Mouse (Mus musculus): ENCODE results near the gene Chd1l. TPM values are rescaled to one million over a fixed set of nuclear protein-coding genes. Genes with fewer than 3 reads are reported as not detected.

Chd1l gene
- polyA plus RNA-seq (2015; fragmentation: Nextera tagmentation; extraction: Ambion mirVana) = 16.2 and 18.0 TPM in 2 replicates

- DNase-seq = peak; percentile 88
- Histone ChIP-seq H3K4me3 (replicated peaks) (peak within 1 kb of the TSS; percentile 73), H3K9me3 (replicated peaks) (no peaks in the 10 kb centered on the region), H3K9ac (peak within 1 kb of the TSS; percentile 80), H3K4me2 (peak within 1 kb of the TSS; percentile 94), H3K36me3 (no peaks in the 10 kb centered on the region), H3K27ac (peak within 1 kb of the TSS; percentile 80), H3K4me1 (replicated peaks) (peaks cover 27% of the 10 kb centered on the region), H3K27me3 (0 out of 2 replicates have a peak, but pooled peaks cover 2% of the 10 kb centered on the region)
- WGBS (ENCODE audit: insufficient replicate concordance) = under 1% methylated on average over 53 of the region's 56 CpGs
- ATAC-seq (ENCODE audit: low read depth) = peak; percentile 93
Measured at GRCm38 (mm10) chr3:97609845-97610410, at the start of gene Chd1l. Gene Chd1l (minus strand): TSS chr3:97610203.

DNA sequence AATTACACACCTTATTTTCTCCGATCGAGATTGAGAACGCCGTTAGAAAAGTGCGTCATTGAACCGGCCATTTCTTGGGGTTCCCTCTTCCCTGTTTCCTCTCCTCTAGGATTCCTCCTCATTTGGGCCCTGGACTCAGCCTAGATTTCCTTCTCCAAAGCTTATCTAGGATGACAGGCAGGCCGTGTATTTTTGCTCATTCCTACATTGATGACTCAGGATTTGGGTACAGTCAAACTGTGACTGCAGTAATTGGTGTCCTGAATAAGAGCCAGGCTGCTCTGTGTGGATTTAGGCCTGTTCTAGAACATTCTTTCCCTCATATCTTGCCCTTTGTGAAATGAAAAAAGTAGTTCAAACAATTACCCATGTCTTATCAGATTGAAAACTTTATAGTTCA lies 49.7 kb upstream of the Chd1l start:
- no peak for ATAC-seq (ENCODE audit: low read depth)
- 83% methylated on average over 7 of the region's 7 CpGs for WGBS (ENCODE audit: insufficient replicate concordance)
- Histone ChIP-seq H3K4me2 (peak overlapping the region; percentile 96; the same call in 1 of the 2 replicates), H3K4me3 (replicated peaks) (peak overlapping the region; percentile 86; the same call in 1 of the 2 replicates), H3K4me1 (replicated peaks) (peaks cover 23% of the 10 kb centered on the region), H3K9me3 (replicated peaks) (no peaks in the 10 kb centered on the region), H3K9ac (no peak overlapping the region; the same call in 1 of the 2 replicates), H3K36me3 (0 out of 2 replicates have a peak, but pooled peaks cover 14% of the 10 kb centered on the region), H3K27ac (no peak overlapping the region; the same call in 1 of the 2 replicates), H3K27me3 (no peaks in the 10 kb centered on the region)
- no peak for DNase-seq

- DNase-seq (no peak), ATAC-seq (ENCODE audit: low read depth) (peak; percentile 76)
Measured at GRCm38 (mm10) chr3:97658426-97659193, 48.6 kb upstream of the Chd1l start.

DNA sequence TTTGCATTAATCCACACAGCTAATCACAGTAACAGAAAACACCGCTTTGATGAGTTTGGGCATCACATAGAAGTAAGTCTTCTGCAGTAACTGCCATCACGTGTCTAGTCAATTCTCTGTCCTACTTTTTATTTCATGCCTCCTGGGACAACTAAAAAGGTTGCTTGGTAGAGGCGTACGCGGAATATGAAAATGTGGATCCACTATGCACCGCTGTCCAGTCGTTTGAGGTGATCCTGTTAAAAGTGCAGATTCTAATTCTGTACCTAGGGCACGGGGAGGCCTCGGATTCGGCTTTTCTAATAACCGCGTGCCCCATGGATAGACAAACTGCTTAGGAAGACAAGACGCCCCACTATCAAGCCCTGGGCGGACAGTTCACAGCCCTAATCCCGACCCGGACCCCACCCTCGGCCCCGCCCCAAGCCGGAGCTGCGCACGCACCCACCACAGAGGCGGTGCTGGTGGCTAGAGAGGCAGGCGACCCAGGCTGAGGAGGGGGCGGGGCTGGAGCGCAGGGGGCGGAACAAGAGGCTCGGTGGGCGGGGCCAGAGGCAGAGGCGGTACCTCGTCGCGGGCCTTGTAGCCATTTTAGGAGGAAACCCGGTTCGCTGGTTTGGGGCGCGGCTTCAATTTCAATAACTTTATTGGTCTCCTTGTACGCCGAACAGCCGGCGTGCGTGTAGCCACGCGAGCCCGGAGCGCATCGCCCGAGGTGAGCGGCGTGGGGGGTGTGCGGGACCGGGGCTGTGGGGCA lies 47.8 kb upstream of the Chd1l start, which contains the start of gene Prkab2:
Prkab2 (plus strand) TSS at position 539 of the 757 bp plus-strand sequence.
- H3K27me3 ChIP-seq = no peaks in the 10 kb centered on the region
- H3K27ac ChIP-seq = peak within 1 kb of the TSS; percentile 64
- peak within 1 kb of the TSS; percentile 80 for H3K9ac ChIP-seq
- DNase-seq (peak; percentile 97), ATAC-seq (ENCODE audit: low read depth) (peak; percentile 98)
- no peaks in the 10 kb centered on the region for H3K9me3 ChIP-seq (replicated peaks)
- H3K4me2 ChIP-seq = peak within 1 kb of the TSS; percentile 96
- WGBS (ENCODE audit: insufficient replicate concordance) = 3% methylated on average over 40 of the region's 51 CpGs
- H3K36me3 ChIP-seq = 0 out of 2 replicates have a peak, but pooled peaks cover 1% of the 10 kb centered on the region
- peaks cover 23% of the 10 kb centered on the region for H3K4me1 ChIP-seq (replicated peaks)
- peak within 1 kb of the TSS; percentile 86 for H3K4me3 ChIP-seq (replicated peaks)

More at GRCm38 (mm10) chr3:97658426-97659193, 48.6 kb upstream of the Chd1l start:
- peak overlapping the region; percentile 86 for H3K4me3 ChIP-seq (replicated peaks)
- peak overlapping the region; percentile 58 for H3K27ac ChIP-seq
- peak overlapping the region; percentile 96 for H3K4me2 ChIP-seq
- peaks cover 23% of the 10 kb centered on the region for H3K4me1 ChIP-seq (replicated peaks)
- 0 out of 2 replicates have a peak, but pooled peaks cover 8% of the 10 kb centered on the region for H3K36me3 ChIP-seq
- H3K27me3 ChIP-seq = no peaks in the 10 kb centered on the region
- no peaks in the 10 kb centered on the region for H3K9me3 ChIP-seq (replicated peaks)
- H3K9ac ChIP-seq = peak overlapping the region; percentile 80
- 1% methylated on average over 49 of the region's 50 CpGs for WGBS (ENCODE audit: insufficient replicate concordance)

DNA sequence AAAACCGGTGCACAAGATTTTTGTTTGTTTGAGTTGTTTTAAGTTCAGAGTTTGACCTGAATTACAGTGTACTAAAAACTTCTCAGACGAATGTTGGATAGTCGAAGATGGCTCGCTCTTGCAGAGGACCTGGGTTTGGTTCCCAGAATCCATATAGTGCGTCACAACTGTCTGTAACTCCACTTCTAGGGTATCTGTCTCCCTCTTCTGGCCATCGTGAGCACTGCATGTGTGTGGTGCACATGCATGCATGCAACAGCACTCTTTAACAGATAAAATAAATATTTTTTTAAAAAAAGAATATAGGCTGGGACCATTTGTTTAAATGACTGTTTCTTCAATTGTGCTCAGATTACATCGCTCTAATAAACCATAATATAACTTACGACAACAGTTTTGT lies 44.9 kb upstream of the Chd1l start:
- Histone ChIP-seq H3K9ac (no peak overlapping the region), H3K36me3 (no peaks in the 10 kb centered on the region), H3K27me3 (no peaks in the 10 kb centered on the region), H3K4me1 (replicated peaks) (peaks cover 22% of the 10 kb centered on the region), H3K9me3 (replicated peaks) (no peaks in the 10 kb centered on the region), H3K4me3 (replicated peaks) (no peak overlapping the region), H3K27ac (no peak overlapping the region), H3K4me2 (no peak overlapping the region)
- ATAC-seq (ENCODE audit: low read depth) (no peak), DNase-seq (peak; percentile 19)
- WGBS (ENCODE audit: insufficient replicate concordance) = 75% methylated on average over 8 of the region's 8 CpGs

- H3K27me3 ChIP-seq = no peaks in the 10 kb centered on the region
- DNase-seq (no peak), ATAC-seq (ENCODE audit: low read depth) (no peak)
- WGBS (ENCODE audit: insufficient replicate concordance) = 72% methylated on average over 5 of the region's 5 CpGs
- H3K27ac ChIP-seq = no peak overlapping the region
- no peaks in the 10 kb centered on the region for H3K9me3 ChIP-seq (replicated peaks)
- no peak overlapping the region for H3K4me3 ChIP-seq (replicated peaks)
- peaks cover 11% of the 10 kb centered on the region for H3K4me1 ChIP-seq (replicated peaks)
- no peak overlapping the region for H3K9ac ChIP-seq
- no peak overlapping the region for H3K4me2 ChIP-seq
- no peaks in the 10 kb centered on the region for H3K36me3 ChIP-seq
Measured at GRCm38 (mm10) chr3:97653781-97654180, 43.8 kb upstream of the Chd1l start.

DNA sequence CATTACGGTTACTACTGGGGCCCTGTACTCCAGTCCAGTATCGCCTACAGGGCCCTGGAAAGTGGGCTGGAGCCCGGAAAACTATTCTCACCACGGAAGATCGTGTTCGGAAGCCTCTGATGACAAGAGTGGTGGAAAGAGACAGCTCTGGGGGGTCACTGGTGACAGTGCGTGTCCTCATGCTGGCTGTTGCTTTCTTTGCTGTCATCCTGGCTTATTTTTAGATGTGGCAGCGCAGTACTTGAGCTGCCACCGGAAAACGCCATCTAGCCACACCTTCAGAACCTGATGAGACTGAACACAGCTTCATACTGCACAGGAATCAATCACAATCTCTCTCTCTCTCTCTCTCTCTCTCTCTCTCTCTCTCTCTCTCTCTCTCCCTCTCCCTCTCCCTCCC lies 41.6 kb upstream of the Chd1l start:
- WGBS (ENCODE audit: insufficient replicate concordance) = 65% methylated on average over 10 of the region's 10 CpGs
- no peaks in the 10 kb centered on the region for H3K9me3 ChIP-seq (replicated peaks)
- no peak overlapping the region for H3K4me2 ChIP-seq
- no peaks in the 10 kb centered on the region for H3K27me3 ChIP-seq
- no peaks in the 10 kb centered on the region for H3K36me3 ChIP-seq
- no peak for ATAC-seq (ENCODE audit: low read depth)
- H3K27ac ChIP-seq = no peak overlapping the region
- DNase-seq = no peak
- no peak overlapping the region for H3K4me3 ChIP-seq (replicated peaks)
- H3K4me1 ChIP-seq (replicated peaks) = no peaks in the 10 kb centered on the region
- H3K9ac ChIP-seq = no peak overlapping the region

GRCm38 (mm10) chr3:97649469-97649868 lies 39.5 kb upstream of the Chd1l start:
- Histone ChIP-seq H3K9ac (no peak overlapping the region), H3K36me3 (no peaks in the 10 kb centered on the region), H3K4me2 (no peak overlapping the region), H3K4me1 (replicated peaks) (no peaks in the 10 kb centered on the region), H3K27ac (no peak overlapping the region), H3K4me3 (replicated peaks) (no peak overlapping the region), H3K27me3 (no peaks in the 10 kb centered on the region), H3K9me3 (replicated peaks) (no peaks in the 10 kb centered on the region)
- 60% methylated on average over 6 of the region's 6 CpGs for WGBS (ENCODE audit: insufficient replicate concordance)
- no peak for ATAC-seq (ENCODE audit: low read depth)
- DNase-seq = no peak

DNA sequence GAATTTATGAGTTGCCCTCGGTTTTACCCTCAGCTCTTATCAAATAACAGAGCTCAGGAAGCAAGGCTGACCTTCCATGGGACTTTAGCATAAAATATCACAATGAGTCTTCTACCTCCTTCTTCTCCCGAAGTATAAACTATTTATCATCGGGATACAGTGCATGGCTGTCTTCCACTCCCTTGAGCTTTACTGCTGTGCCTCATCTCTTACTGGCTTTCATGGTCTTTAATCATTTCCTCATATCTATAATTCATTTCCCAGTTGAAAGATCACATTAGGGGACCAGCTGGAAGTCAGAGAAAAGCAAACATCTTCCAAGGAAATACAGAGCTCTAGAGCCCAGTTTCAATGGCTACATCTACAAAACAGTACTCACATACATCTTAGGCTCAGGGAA lies 39.0 kb upstream of the Chd1l start:
- WGBS (ENCODE audit: insufficient replicate concordance) = 60% methylated on average over 3 of the region's 3 CpGs

DNA sequence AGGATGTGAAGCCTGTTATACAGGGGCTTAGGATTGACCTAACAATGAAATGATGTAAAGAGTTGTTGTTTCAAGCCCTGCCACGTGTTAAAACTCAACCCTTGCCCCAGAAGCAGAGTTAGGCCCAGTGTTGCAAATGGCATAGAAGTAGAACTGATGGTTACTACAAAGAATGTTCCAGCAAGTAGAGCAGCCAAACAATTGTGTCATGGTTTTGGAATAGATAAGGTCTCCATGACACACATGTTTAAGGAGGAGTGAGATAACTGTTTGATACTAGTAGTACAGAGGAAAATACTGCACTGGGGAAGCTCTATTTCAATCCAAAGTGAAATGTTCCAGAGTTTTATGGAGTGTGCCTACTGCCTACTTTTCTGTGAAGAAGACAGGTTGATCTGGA lies 38.5 kb upstream of the Chd1l start:
- Histone ChIP-seq H3K4me2 (no peak overlapping the region), H3K27me3 (no peaks in the 10 kb centered on the region), H3K4me3 (replicated peaks) (no peak overlapping the region), H3K27ac (no peak overlapping the region), H3K4me1 (replicated peaks) (no peaks in the 10 kb centered on the region), H3K9ac (no peak overlapping the region), H3K9me3 (replicated peaks) (no peaks in the 10 kb centered on the region), H3K36me3 (no peaks in the 10 kb centered on the region)
- no peak for ATAC-seq (ENCODE audit: low read depth)
- WGBS (ENCODE audit: insufficient replicate concordance) = 32% methylated on average over 1 of the region's 1 CpGs
- DNase-seq = no peak

More for the DNA sequence above, 39.0 kb upstream of the Chd1l start:
- Histone ChIP-seq H3K4me1 (replicated peaks) (no peaks in the 10 kb centered on the region), H3K9me3 (replicated peaks) (no peaks in the 10 kb centered on the region), H3K27me3 (no peaks in the 10 kb centered on the region), H3K9ac (no peak overlapping the region), H3K27ac (no peak overlapping the region), H3K4me2 (no peak overlapping the region), H3K36me3 (no peaks in the 10 kb centered on the region), H3K4me3 (replicated peaks) (no peak overlapping the region)
- no peak for ATAC-seq (ENCODE audit: low read depth)
- DNase-seq = no peak

DNA sequence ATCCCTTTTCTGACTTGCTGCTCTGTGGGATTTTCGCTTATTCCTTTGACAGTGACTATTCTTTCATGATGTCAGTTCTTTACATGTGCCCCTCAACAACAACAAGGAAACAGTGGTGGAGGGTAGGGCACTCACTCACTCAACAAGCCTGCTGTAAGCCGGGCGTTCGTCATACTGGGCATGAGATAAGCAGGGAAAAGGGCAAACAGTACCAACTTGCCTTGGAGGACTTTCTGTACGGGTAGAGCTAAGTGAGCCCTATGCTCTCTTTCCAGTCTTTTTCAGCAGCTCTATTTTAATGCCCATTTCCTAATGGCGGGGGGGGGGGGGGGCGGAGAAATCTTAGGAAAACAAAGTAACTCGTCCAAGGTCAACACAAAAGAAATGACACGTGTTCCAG lies 32.0 kb upstream of the Chd1l start:
- 69% methylated on average over 9 of the region's 9 CpGs for WGBS (ENCODE audit: insufficient replicate concordance)
- no peak overlapping the region for H3K4me2 ChIP-seq
- no peak for ATAC-seq (ENCODE audit: low read depth)
- no peak overlapping the region for H3K9ac ChIP-seq
- no peaks in the 10 kb centered on the region for H3K9me3 ChIP-seq (replicated peaks)
- H3K4me3 ChIP-seq (replicated peaks) = no peak overlapping the region
- no peaks in the 10 kb centered on the region for H3K36me3 ChIP-seq
- no peaks in the 10 kb centered on the region for H3K4me1 ChIP-seq (replicated peaks)
- no peak for DNase-seq
- no peak overlapping the region for H3K27ac ChIP-seq
- no peaks in the 10 kb centered on the region for H3K27me3 ChIP-seq

All from liver, embryonic 13.5 days (tissue).